Mouse (Mus musculus): ENCODE measurements at regions not wholly inside any gene's neighbourhood (a gene's known extent, or its start where the extent isn't known, plus 50 kb on each side); places are given as distances from the start of the nearest gene placed in this dataset.

GRCm38 (mm10) chr14:120560416-120560815, 82.2 kb downstream of the Rap2a start:
- H3K4me1 ChIP-seq = no peaks in the 10 kb centered on the region
- H3K4me3 ChIP-seq = no peak overlapping the region
- no peaks in the 10 kb centered on the region for H3K9me3 ChIP-seq
- H3K27ac ChIP-seq = no peak overlapping the region
- H3K36me3 ChIP-seq = no peaks in the 10 kb centered on the region
- H3K4me2 ChIP-seq = no peak overlapping the region
- no peak for ATAC-seq (ENCODE audit: insufficient number of reproducible peaks, low FRiP score, low TSS enrichment, low read depth)
- no peaks in the 10 kb centered on the region for H3K27me3 ChIP-seq
- 82% methylated on average over 7 of the region's 7 CpGs for WGBS
- no peak overlapping the region for H3K9ac ChIP-seq

- Histone ChIP-seq H3K4me1 (no peaks in the 10 kb centered on the region), H3K4me2 (no peak overlapping the region), H3K9me3 (no peaks in the 10 kb centered on the region), H3K27ac (no peak overlapping the region), H3K9ac (no peak overlapping the region), H3K36me3 (no peaks in the 10 kb centered on the region), H3K4me3 (no peak overlapping the region), H3K27me3 (no peaks in the 10 kb centered on the region)
- no peak for ATAC-seq (ENCODE audit: insufficient number of reproducible peaks, low FRiP score, low TSS enrichment, low read depth)
- WGBS = 85% methylated on average over 2 of the region's 2 CpGs
Observed at GRCm38 (mm10) chr14:120560987-120561386, 82.7 kb downstream of the Rap2a start.

GRCm38 (mm10) chr14:120566945-120567344, 88.7 kb downstream of the Rap2a start:
- no peak overlapping the region for H3K4me2 ChIP-seq
- H3K4me3 ChIP-seq = no peak overlapping the region
- no peaks in the 10 kb centered on the region for H3K36me3 ChIP-seq
- no peak overlapping the region for H3K27ac ChIP-seq
- no peaks in the 10 kb centered on the region for H3K9me3 ChIP-seq
- ATAC-seq (ENCODE audit: insufficient number of reproducible peaks, low FRiP score, low TSS enrichment, low read depth) = no peak
- no peaks in the 10 kb centered on the region for H3K4me1 ChIP-seq
- 55% methylated on average over 1 of the region's 1 CpGs for WGBS
- H3K9ac ChIP-seq = no peak overlapping the region
- no peaks in the 10 kb centered on the region for H3K27me3 ChIP-seq

- no peaks in the 10 kb centered on the region for H3K9me3 ChIP-seq
- WGBS = 87% methylated on average over 4 of the region's 4 CpGs
- H3K36me3 ChIP-seq = no peaks in the 10 kb centered on the region
- H3K4me2 ChIP-seq = no peak overlapping the region
- no peaks in the 10 kb centered on the region for H3K27me3 ChIP-seq
- no peak overlapping the region for H3K27ac ChIP-seq
- ATAC-seq (ENCODE audit: insufficient number of reproducible peaks, low FRiP score, low TSS enrichment, low read depth) = no peak
- no peak overlapping the region for H3K4me3 ChIP-seq
- H3K4me1 ChIP-seq = no peaks in the 10 kb centered on the region
- H3K9ac ChIP-seq = no peak overlapping the region
Observed at GRCm38 (mm10) chr14:120568054-120568453, 89.8 kb downstream of the Rap2a start.

GRCm38 (mm10) chr14:120572238-120572637, 94.0 kb downstream of the Rap2a start:
- ATAC-seq (ENCODE audit: insufficient number of reproducible peaks, low FRiP score, low TSS enrichment, low read depth) = no peak

GRCm38 (mm10) chr14:120575202-120575601, 97.0 kb downstream of the Rap2a start:
- Histone ChIP-seq H3K9ac (no peak overlapping the region), H3K36me3 (no peaks in the 10 kb centered on the region), H3K4me2 (no peak overlapping the region), H3K27ac (no peak overlapping the region), H3K4me3 (no peak overlapping the region), H3K9me3 (no peaks in the 10 kb centered on the region), H3K4me1 (no peaks in the 10 kb centered on the region), H3K27me3 (no peaks in the 10 kb centered on the region)
- WGBS = 79% methylated on average over 6 of the region's 6 CpGs
- ATAC-seq (ENCODE audit: insufficient number of reproducible peaks, low FRiP score, low TSS enrichment, low read depth) = no peak

More at GRCm38 (mm10) chr14:120572238-120572637, 94.0 kb downstream of the Rap2a start:
- no peak overlapping the region for H3K4me2 ChIP-seq
- H3K9ac ChIP-seq = no peak overlapping the region
- H3K9me3 ChIP-seq = no peaks in the 10 kb centered on the region
- WGBS = 81% methylated on average over 10 of the region's 10 CpGs
- no peaks in the 10 kb centered on the region for H3K4me1 ChIP-seq
- H3K27ac ChIP-seq = no peak overlapping the region
- H3K27me3 ChIP-seq = no peaks in the 10 kb centered on the region
- H3K4me3 ChIP-seq = no peak overlapping the region
- H3K36me3 ChIP-seq = no peaks in the 10 kb centered on the region

- Histone ChIP-seq H3K9me3 (no peaks in the 10 kb centered on the region), H3K27me3 (no peaks in the 10 kb centered on the region), H3K4me3 (no peak overlapping the region), H3K4me2 (no peak overlapping the region), H3K4me1 (no peaks in the 10 kb centered on the region), H3K36me3 (no peaks in the 10 kb centered on the region), H3K27ac (no peak overlapping the region), H3K9ac (no peak overlapping the region)
- 80% methylated on average over 11 of the region's 11 CpGs for WGBS
- ATAC-seq (ENCODE audit: insufficient number of reproducible peaks, low FRiP score, low TSS enrichment, low read depth) = no peak
Observed at GRCm38 (mm10) chr14:120578352-120579080, 100.3 kb downstream of the Rap2a start.

- Histone ChIP-seq H3K9me3 (no peaks in the 10 kb centered on the region), H3K27ac (no peak overlapping the region), H3K9ac (no peak overlapping the region), H3K4me3 (no peak overlapping the region), H3K4me2 (no peak overlapping the region), H3K27me3 (no peaks in the 10 kb centered on the region), H3K4me1 (no peaks in the 10 kb centered on the region), H3K36me3 (no peaks in the 10 kb centered on the region)
- ATAC-seq (ENCODE audit: insufficient number of reproducible peaks, low FRiP score, low TSS enrichment, low read depth) = no peak
- 50% methylated on average over 3 of the region's 3 CpGs for WGBS
Observed at GRCm38 (mm10) chr14:120583807-120584206, 105.6 kb downstream of the Rap2a start.

GRCm38 (mm10) chr14:120592191-120592590, 113.9 kb downstream of the Rap2a start:
- H3K9ac ChIP-seq = no peak overlapping the region
- no peaks in the 10 kb centered on the region for H3K4me1 ChIP-seq
- no peak overlapping the region for H3K27ac ChIP-seq
- WGBS = 74% methylated on average over 2 of the region's 2 CpGs
- no peaks in the 10 kb centered on the region for H3K9me3 ChIP-seq
- no peaks in the 10 kb centered on the region for H3K36me3 ChIP-seq
- H3K4me2 ChIP-seq = no peak overlapping the region
- ATAC-seq (ENCODE audit: insufficient number of reproducible peaks, low FRiP score, low TSS enrichment, low read depth) = no peak
- H3K4me3 ChIP-seq = no peak overlapping the region
- no peaks in the 10 kb centered on the region for H3K27me3 ChIP-seq

- ATAC-seq (ENCODE audit: insufficient number of reproducible peaks, low FRiP score, low TSS enrichment, low read depth) = no peak
Observed at GRCm38 (mm10) chr14:120600414-120600935, 122.2 kb downstream of the Rap2a start.

GRCm38 (mm10) chr14:120601510-120601909, 123.3 kb downstream of the Rap2a start:
- Histone ChIP-seq H3K36me3 (no peaks in the 10 kb centered on the region), H3K4me1 (no peaks in the 10 kb centered on the region), H3K9ac (no peak overlapping the region), H3K4me3 (no peak overlapping the region), H3K27ac (no peak overlapping the region), H3K9me3 (no peaks in the 10 kb centered on the region), H3K4me2 (no peak overlapping the region), H3K27me3 (no peaks in the 10 kb centered on the region)
- ATAC-seq (ENCODE audit: insufficient number of reproducible peaks, low FRiP score, low TSS enrichment, low read depth) = no peak
- 87% methylated on average over 7 of the region's 7 CpGs for WGBS

More at GRCm38 (mm10) chr14:120600414-120600935, 122.2 kb downstream of the Rap2a start:
- no peak overlapping the region for H3K9ac ChIP-seq
- H3K27ac ChIP-seq = no peak overlapping the region
- H3K4me3 ChIP-seq = no peak overlapping the region
- no peaks in the 10 kb centered on the region for H3K4me1 ChIP-seq
- H3K36me3 ChIP-seq = no peaks in the 10 kb centered on the region
- no peaks in the 10 kb centered on the region for H3K27me3 ChIP-seq
- H3K4me2 ChIP-seq = no peak overlapping the region
- 81% methylated on average over 9 of the region's 9 CpGs for WGBS
- no peaks in the 10 kb centered on the region for H3K9me3 ChIP-seq

- H3K36me3 ChIP-seq = no peaks in the 10 kb centered on the region
- H3K9ac ChIP-seq = no peak overlapping the region
- H3K9me3 ChIP-seq = no peaks in the 10 kb centered on the region
- 41% methylated on average over 6 of the region's 6 CpGs for WGBS
- H3K4me3 ChIP-seq = no peak overlapping the region
- H3K4me2 ChIP-seq = no peak overlapping the region
- no peak for ATAC-seq (ENCODE audit: insufficient number of reproducible peaks, low FRiP score, low TSS enrichment, low read depth)
- no peaks in the 10 kb centered on the region for H3K27me3 ChIP-seq
- H3K27ac ChIP-seq = no peak overlapping the region
- no peaks in the 10 kb centered on the region for H3K4me1 ChIP-seq
Observed at GRCm38 (mm10) chr14:120603849-120604492, 125.7 kb downstream of the Rap2a start.

Measured in limb, embryonic 15.5 days (tissue).